Mouse (Mus musculus): Measurements from ENCODE around the gene Sh3pxd2b.

Gene Sh3pxd2b

GRCm38 (mm10) chr11:32445135-32445534 is 97.5 kb downstream of the Sh3pxd2b start:
- no peak for DNase-seq

- no peak for DNase-seq
Observed at GRCm38 (mm10) chr11:32445637-32446226, 98.1 kb downstream of the Sh3pxd2b start.

- DNase-seq = peak; percentile 43
Observed at GRCm38 (mm10) chr11:32450216-32450615, 102.6 kb downstream of the Sh3pxd2b start.

- no peak for DNase-seq
Observed at GRCm38 (mm10) chr11:32451306-32451705, 103.7 kb downstream of the Sh3pxd2b start.

GRCm38 (mm10) chr11:32452745-32453144 is 105.1 kb downstream of the Sh3pxd2b start:
- DNase-seq = no peak

- no peak for DNase-seq
Observed at GRCm38 (mm10) chr11:32453353-32453915, 105.8 kb downstream of the Sh3pxd2b start.

GRCm38 (mm10) chr11:32454231-32454799 is 106.7 kb downstream of the Sh3pxd2b start:
- no peak for DNase-seq

GRCm38 (mm10) chr11:32454800-32455506 is 107.3 kb downstream of the Sh3pxd2b start, which contains the start of gene Ubtd2:
Gene Ubtd2, plus strand, starts transcription at chr11:32455370.
- peak; percentile 98 for DNase-seq

GRCm38 (mm10) chr11:32455507-32456141 is 108.0 kb downstream of the Sh3pxd2b start:
- DNase-seq = peak; percentile 45

- no peak for DNase-seq
Observed at GRCm38 (mm10) chr11:32456356-32456755, 108.7 kb downstream of the Sh3pxd2b start.

GRCm38 (mm10) chr11:32464282-32464681 is 116.7 kb downstream of the Sh3pxd2b start:
- DNase-seq = no peak

GRCm38 (mm10) chr11:32471925-32472324 is 124.3 kb downstream of the Sh3pxd2b start:
- DNase-seq = no peak

GRCm38 (mm10) chr11:32474725-32475124 is 127.1 kb downstream of the Sh3pxd2b start:
- DNase-seq = no peak

GRCm38 (mm10) chr11:32475487-32476236 is 128.0 kb downstream of the Sh3pxd2b start:
- no peak for DNase-seq

All from kidney, adult 18-20 months (tissue).